Mouse (Mus musculus) ZHBTc4 (cell line): ENCODE measurements around the gene Csrp1.

Source experiments
- DNase-seq: peaks from one replicate; pipeline ENCODE4 v3.0.0-alpha.2; 2011; ENCODE audit warnings: low read depth, low spot score

Csrp1 gene

GRCm38 (mm10) chr1:135719983-135720382 lies at the start of gene Csrp1:
Csrp1 (plus strand) TSS chr1:135720061.
- DNase-seq, result no peak

GRCm38 (mm10) chr1:135670397-135671130 lies 49.3 kb upstream of the Csrp1 start:
- peak; percentile 85 for DNase-seq

- DNase-seq, result peak; percentile 60
Observed at GRCm38 (mm10) chr1:135671406-135671805, 48.5 kb upstream of the Csrp1 start.

GRCm38 (mm10) chr1:135671956-135672355 lies 47.9 kb upstream of the Csrp1 start:
- no peak for DNase-seq

GRCm38 (mm10) chr1:135672374-135672773 lies 47.5 kb upstream of the Csrp1 start:
- DNase-seq, result no peak

GRCm38 (mm10) chr1:135673423-135673822 lies 46.4 kb upstream of the Csrp1 start:
- no peak for DNase-seq

GRCm38 (mm10) chr1:135675449-135676129 lies 44.3 kb upstream of the Csrp1 start:
- DNase-seq, result peak; percentile 92

GRCm38 (mm10) chr1:135676247-135676646 lies 43.6 kb upstream of the Csrp1 start:
- no peak for DNase-seq

- DNase-seq, result peak; percentile 80
Observed at GRCm38 (mm10) chr1:135676938-135677682, 42.8 kb upstream of the Csrp1 start.

GRCm38 (mm10) chr1:135678145-135678544 lies 41.7 kb upstream of the Csrp1 start:
- DNase-seq, result no peak

- DNase-seq, result no peak
Observed at GRCm38 (mm10) chr1:135680716-135681115, 39.1 kb upstream of the Csrp1 start.

- no peak for DNase-seq
Observed at GRCm38 (mm10) chr1:135681122-135681521, 38.7 kb upstream of the Csrp1 start.

- DNase-seq, result no peak
Observed at GRCm38 (mm10) chr1:135684895-135685294, 35.0 kb upstream of the Csrp1 start.

GRCm38 (mm10) chr1:135685316-135685715 lies 34.5 kb upstream of the Csrp1 start:
- DNase-seq, result no peak

GRCm38 (mm10) chr1:135686792-135687510 lies 32.9 kb upstream of the Csrp1 start:
- DNase-seq, result peak; percentile 74

GRCm38 (mm10) chr1:135687771-135688492 lies 31.9 kb upstream of the Csrp1 start:
- peak; percentile 90 for DNase-seq

- DNase-seq, result no peak
Observed at GRCm38 (mm10) chr1:135688686-135689085, 31.2 kb upstream of the Csrp1 start.

- no peak for DNase-seq
Observed at GRCm38 (mm10) chr1:135690784-135691416, 29.0 kb upstream of the Csrp1 start.

- DNase-seq, result no peak
Observed at GRCm38 (mm10) chr1:135691417-135691815, 28.4 kb upstream of the Csrp1 start.

- DNase-seq, result peak; percentile 55
Observed at GRCm38 (mm10) chr1:135694181-135694580, 25.7 kb upstream of the Csrp1 start.

GRCm38 (mm10) chr1:135697462-135697861 lies 22.4 kb upstream of the Csrp1 start:
- DNase-seq, result peak; percentile 32
